Mouse (Mus musculus) hindbrain, embryonic 10.5 days (tissue): ENCODE results near the gene Syt11. TPM values are rescaled to one million over a fixed set of nuclear protein-coding genes. Genes with fewer than 3 reads are reported as not detected.
A peak's percentile ranks its signal among the peaks of the same experiment; 100 is the strongest.
"Not testable (repeated sequence)": the region's sequence is repeated elsewhere in the genome, so short reads cannot be mapped to it uniquely, and the experiment has no call there.

Source experiments
- DNase-seq: peaks from one replicate; pipeline ENCODE4 v3.0.0-alpha.2; 2017; ENCODE audit warnings: low spot score
- H3K27ac ChIP-seq: fragments of 300-500 bp; sonication (generic); 2 replicates; pipeline ENCODE4 v1.5.1; 2016; ENCODE audit warnings: mild to moderate bottlenecking, moderate library complexity
- H3K27me3 ChIP-seq: fragments of 300-500 bp; sonication (generic); 2 replicates; pipeline ENCODE4 v1.6.1; 2016; ENCODE audit warnings: mild to moderate bottlenecking; ENCODE audit not compliant: poor library complexity, insufficient read depth, severe bottlenecking
- H3K36me3 ChIP-seq: fragments of 300-500 bp; sonication (generic); 2 replicates; pipeline ENCODE4 v1.6.1; 2016; ENCODE audit warnings: mild to moderate bottlenecking, moderate library complexity
- H3K4me1 ChIP-seq: fragments of 300-500 bp; sonication (generic); replicated peaks from 2 replicates; pipeline ENCODE4 v1.6.1; 2016; ENCODE audit warnings: mild to moderate bottlenecking
- H3K4me3 ChIP-seq: fragments of 300-500 bp; sonication (generic); 2 replicates; pipeline ENCODE4 v1.5.1; 2016; ENCODE audit warnings: mild to moderate bottlenecking, moderate library complexity
- H3K9me3 ChIP-seq: fragments of 300-500 bp; sonication (generic); 2 replicates; pipeline ENCODE4 v1.6.1; 2016; ENCODE audit warnings: mild to moderate bottlenecking, moderate library complexity
- WGBS: fragments of 180-500 bp; shearing (Covaris S2); methylation state at CpG from one replicate; pipeline ENCODE4 v1.1.7; 2016; 5-methylcytosine and 5-hydroxymethylcytosine counted together
- polyA plus RNA-seq: library from polyadenylated mRNA; unstranded; fragments of >200 nt; fragmentation: Nextera tagmentation; extraction: Ambion mirVana; gene quantifications from 2 replicates; pipeline ENCODE4 v1.2.1, GENCODE M21; 2016

The Syt11 gene
- polyA plus RNA-seq, 1 experiment from 2014 or later: 147 TPM

DNA sequence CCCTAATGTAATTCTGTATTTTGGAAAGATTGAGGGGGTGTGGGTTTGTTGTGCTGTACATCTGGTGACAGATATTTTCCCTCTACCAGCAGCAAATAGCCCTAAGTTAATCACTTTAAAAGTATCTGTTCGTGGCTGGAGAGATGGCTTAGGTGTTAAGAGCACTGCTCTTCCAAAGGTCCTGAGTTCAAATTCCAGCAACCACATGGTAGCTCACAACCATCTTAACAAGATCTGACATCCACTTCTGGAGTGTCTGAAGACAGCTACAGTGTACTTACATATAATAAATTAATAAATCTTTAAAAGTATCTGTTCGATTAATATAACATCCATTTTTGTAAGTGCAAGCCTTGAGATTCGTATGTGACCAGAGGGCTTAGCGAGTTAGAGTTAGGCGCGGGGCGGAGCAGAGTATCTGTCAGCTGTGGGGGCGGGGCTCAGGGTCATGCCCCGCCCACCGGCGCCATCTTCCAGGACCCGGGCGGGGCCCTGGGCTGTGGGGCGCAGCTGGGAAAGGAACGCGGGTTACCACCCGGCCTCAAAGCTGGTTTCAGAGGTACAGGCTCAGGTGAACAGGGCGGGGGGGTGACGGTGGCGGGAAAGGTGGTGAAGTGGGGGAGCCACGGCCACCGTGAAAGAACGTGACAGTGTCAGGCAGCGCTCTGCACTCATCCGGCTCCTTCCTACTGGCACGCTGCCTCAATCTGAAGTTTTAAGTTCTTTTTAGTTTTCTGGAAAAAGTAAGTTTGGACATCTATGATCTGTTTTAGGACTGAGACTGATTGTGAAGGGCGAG, 58.4 kb downstream of the Syt11 start, which contains the start of gene Rit1:
TSS of gene Rit1 (plus strand) at position 440 of the 799 bp plus-strand sequence.
- Histone ChIP-seq H3K4me1 (peaks cover 17% of the 10 kb centered on the region), H3K9me3 (no peaks in the 10 kb centered on the region), H3K27me3 (no peaks in the 10 kb centered on the region), H3K4me3 (peak within 1 kb of the TSS; percentile 80), H3K27ac (peak within 1 kb of the TSS; percentile 89), H3K36me3 (peaks cover 61% of the 10 kb centered on the region)
- peak; percentile 80 for DNase-seq
- WGBS: 3% methylated on average over 27 of the region's 27 CpGs

DNA sequence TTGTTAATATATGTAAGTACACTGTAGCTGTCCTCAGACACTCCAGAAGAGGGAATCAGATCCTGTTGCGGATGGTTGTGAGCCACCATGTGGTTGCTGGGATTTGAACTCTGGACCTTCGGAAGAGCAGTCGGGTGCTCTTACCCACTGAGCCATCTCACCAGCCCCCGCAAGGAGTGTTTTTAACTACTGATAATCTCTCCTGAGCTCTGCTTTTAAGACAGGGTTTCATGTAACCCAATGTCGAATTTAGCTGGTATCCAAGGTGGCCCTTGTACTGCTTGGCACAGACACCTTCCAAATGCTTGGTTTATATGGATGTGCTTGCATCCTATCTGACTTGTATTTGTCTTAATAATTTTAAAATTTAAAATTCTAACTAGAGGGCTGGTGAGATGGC, 59.2 kb downstream of the Syt11 start:
- not testable (repeated sequence) for DNase-seq, H3K4me3 ChIP-seq, H3K27ac ChIP-seq, H3K27me3 ChIP-seq, H3K9me3 ChIP-seq
- Histone ChIP-seq H3K36me3 (peaks cover 61% of the 10 kb centered on the region), H3K4me1 (peaks cover 17% of the 10 kb centered on the region)
- 89% methylated on average over 5 of the region's 5 CpGs for WGBS

DNA sequence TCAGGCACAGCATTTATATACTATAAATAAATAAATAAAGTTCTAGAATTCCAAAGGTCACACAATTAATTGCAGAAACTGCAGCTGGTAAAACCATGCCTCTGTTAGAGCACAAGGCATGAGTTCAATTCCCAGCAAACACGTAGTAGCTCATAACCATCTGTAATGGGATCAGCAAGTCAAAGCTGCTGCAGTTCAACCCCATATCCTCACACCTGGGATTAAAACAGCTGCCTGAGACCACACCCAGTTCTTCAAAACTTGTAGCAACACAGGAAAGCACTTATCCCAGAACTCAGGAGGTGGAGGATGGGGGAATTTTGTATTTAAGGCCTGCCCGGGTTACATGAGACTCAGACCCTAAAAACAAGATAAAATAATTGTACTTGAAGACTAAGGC, 60.2 kb downstream of the Syt11 start:
- WGBS: 76% methylated on average over 2 of the region's 2 CpGs
- no peak overlapping the region for H3K27ac ChIP-seq

DNA sequence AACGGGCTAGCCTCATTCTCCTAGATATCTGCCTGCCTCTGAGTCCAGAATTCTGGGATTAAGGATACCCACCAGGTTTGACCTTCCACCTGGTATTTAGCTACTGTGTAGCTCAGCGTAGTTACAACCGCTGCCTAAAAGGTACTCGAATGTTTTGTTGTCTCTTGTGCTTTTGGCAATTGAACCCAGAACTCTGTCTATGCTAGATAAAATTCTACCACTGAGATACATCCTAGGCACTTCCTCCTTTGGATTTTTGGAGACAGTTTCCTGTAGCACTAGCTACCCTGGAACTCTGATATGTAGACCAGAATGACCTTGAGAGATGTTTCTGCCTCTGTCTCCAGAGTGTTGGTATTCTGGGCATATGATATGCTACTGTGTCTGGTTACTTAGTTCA, 61.3 kb downstream of the Syt11 start:
- peaks cover 61% of the 10 kb centered on the region for H3K36me3 ChIP-seq

More for the DNA sequence above, 60.2 kb downstream of the Syt11 start:
- no peak for DNase-seq
- Histone ChIP-seq H3K4me1 (peaks cover 17% of the 10 kb centered on the region), H3K9me3 (no peaks in the 10 kb centered on the region), H3K27me3 (no peaks in the 10 kb centered on the region), H3K36me3 (peaks cover 61% of the 10 kb centered on the region), H3K4me3 (no peak overlapping the region)

GRCm38 (mm10) chr3:88701222-88701621, 73.7 kb downstream of the Syt11 start:
- Histone ChIP-seq H3K27ac (no peak overlapping the region), H3K27me3 (no peaks in the 10 kb centered on the region), H3K36me3 (peaks cover 98% of the 10 kb centered on the region), H3K9me3 (no peaks in the 10 kb centered on the region), H3K4me1 (no peaks in the 10 kb centered on the region), H3K4me3 (no peak overlapping the region)
- DNase-seq: no peak
- 83% methylated on average over 3 of the region's 3 CpGs for WGBS

More for the DNA sequence above, 61.3 kb downstream of the Syt11 start:
- Histone ChIP-seq H3K27ac (no peak overlapping the region), H3K9me3 (no peaks in the 10 kb centered on the region), H3K4me1 (peaks cover 17% of the 10 kb centered on the region), H3K27me3 (no peaks in the 10 kb centered on the region), H3K4me3 (no peak overlapping the region)
- WGBS: 98% methylated on average over 4 of the region's 4 CpGs
- DNase-seq: no peak

DNA sequence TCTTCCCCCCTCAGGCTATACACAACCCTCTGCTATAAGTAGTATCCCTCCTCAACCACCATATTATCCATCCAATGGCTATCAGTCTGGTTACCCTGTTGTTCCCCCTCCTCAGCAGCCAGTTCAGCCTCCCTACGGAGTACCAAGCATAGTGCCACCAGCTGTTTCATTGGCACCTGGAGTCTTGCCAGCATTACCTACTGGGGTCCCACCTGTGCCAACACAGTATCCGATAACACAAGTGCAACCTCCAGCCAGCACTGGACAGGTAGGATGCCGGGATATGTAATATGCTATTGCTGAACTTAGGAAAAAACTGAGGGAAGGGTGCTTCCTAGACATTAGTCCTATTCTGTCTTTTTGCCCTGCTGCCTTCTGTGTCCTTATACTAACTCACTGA, 74.7 kb downstream of the Syt11 start:
- Histone ChIP-seq H3K4me3 (no peak overlapping the region), H3K9me3 (no peaks in the 10 kb centered on the region), H3K27ac (no peak overlapping the region), H3K36me3 (peaks cover 98% of the 10 kb centered on the region), H3K27me3 (no peaks in the 10 kb centered on the region), H3K4me1 (no peaks in the 10 kb centered on the region)
- WGBS: 96% methylated on average over 3 of the region's 3 CpGs
- no peak for DNase-seq

- DNase-seq: no peak
- no peaks in the 10 kb centered on the region for H3K27me3 ChIP-seq
- H3K9me3 ChIP-seq: no peaks in the 10 kb centered on the region
- peaks cover 98% of the 10 kb centered on the region for H3K36me3 ChIP-seq
- H3K27ac ChIP-seq: no peak overlapping the region
- WGBS: 95% methylated on average over 6 of the region's 6 CpGs
- no peaks in the 10 kb centered on the region for H3K4me1 ChIP-seq
- no peak overlapping the region for H3K4me3 ChIP-seq
Observed at GRCm38 (mm10) chr3:88698834-88699233, 76.1 kb downstream of the Syt11 start.

- 94% methylated on average over 1 of the region's 1 CpGs for WGBS
- DNase-seq: no peak
- Histone ChIP-seq H3K9me3 (no peaks in the 10 kb centered on the region), H3K27me3 (no peaks in the 10 kb centered on the region), H3K36me3 (peaks cover 98% of the 10 kb centered on the region), H3K4me3 (no peak overlapping the region), H3K27ac (no peak overlapping the region), H3K4me1 (no peaks in the 10 kb centered on the region)
Observed at GRCm38 (mm10) chr3:88698051-88698450, 76.9 kb downstream of the Syt11 start.

DNA sequence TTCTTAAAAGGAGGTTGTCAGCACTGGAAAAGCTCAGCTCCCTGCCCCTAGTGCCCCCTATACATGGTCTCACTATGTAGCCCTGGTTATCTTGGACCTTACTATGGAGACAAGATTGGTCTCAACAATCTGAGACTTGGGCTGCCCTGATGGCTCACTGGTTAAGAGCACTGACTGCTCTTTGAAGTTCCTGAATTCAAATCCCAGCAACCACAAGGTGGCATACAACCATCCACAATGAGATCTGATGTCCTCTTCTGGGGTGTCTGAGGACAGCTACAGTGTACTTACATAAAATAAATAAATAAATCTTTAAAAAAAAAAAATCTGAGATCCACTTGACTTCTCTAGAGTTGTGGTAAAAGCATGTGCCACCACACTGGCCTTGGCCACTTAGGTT, 79.4 kb downstream of the Syt11 start:
- Histone ChIP-seq H3K27ac (no peak overlapping the region), H3K4me1 (no peaks in the 10 kb centered on the region), H3K9me3 (no peaks in the 10 kb centered on the region), H3K4me3 (no peak overlapping the region), H3K36me3 (peaks cover 99% of the 10 kb centered on the region), H3K27me3 (no peaks in the 10 kb centered on the region)
- no peak for DNase-seq

Other genes starting within 250 kb of the Syt11 start
- gene Mex3a, start 242.8 kb downstream of the Syt11 start, polyA plus RNA-seq: 30.7 and 31.0 TPM in 2 replicates
- 2.1 and 2.9 TPM in 2 replicates for gene Rab25, start 226.9 kb downstream of the Syt11 start, polyA plus RNA-seq
- gene Lamtor2, start 222.1 kb downstream of the Syt11 start, polyA plus RNA-seq: 173 and 180 TPM in 2 replicates
- 69.0 and 72.5 TPM in 2 replicates for gene Ubqln4, start 221.4 kb downstream of the Syt11 start, polyA plus RNA-seq
- 207 and 220 TPM in 2 replicates for gene Ssr2, start 199.3 kb downstream of the Syt11 start, polyA plus RNA-seq
- 111 and 123 TPM in 2 replicates for gene Arhgef2, start 169.2 kb downstream of the Syt11 start, polyA plus RNA-seq
- gene Rxfp4, start 122.0 kb downstream of the Syt11 start, polyA plus RNA-seq: not detected in 2 replicates
- gene Khdc4, start 89.4 kb downstream of the Syt11 start, polyA plus RNA-seq: 99.6 and 102 TPM in 2 replicates
- gene Rit1, start 58.3 kb downstream of the Syt11 start, polyA plus RNA-seq: 35.7 and 48.5 TPM in 2 replicates
- 16.1 and 18.6 TPM in 2 replicates for gene Gon4l, start 60.1 kb upstream of the Syt11 start, polyA plus RNA-seq
- 58.6 and 64.8 TPM in 2 replicates for gene Msto1, start 138.8 kb upstream of the Syt11 start, polyA plus RNA-seq
- gene Ash1l, start 175.5 kb upstream of the Syt11 start, polyA plus RNA-seq: 12.3 and 12.9 TPM in 2 replicates
- 132 and 142 TPM in 2 replicates for gene Dap3, start 176.0 kb upstream of the Syt11 start, polyA plus RNA-seq